Mouse (Mus musculus) retina, adult 2 months (tissue): ENCODE data around the gene Crtc3.

Experiments
- DNase-seq: peaks from one replicate; pipeline ENCODE4 v3.0.0-alpha.2; 2012; ENCODE audit warnings: low read depth, low spot score

Gene Crtc3

DNA sequence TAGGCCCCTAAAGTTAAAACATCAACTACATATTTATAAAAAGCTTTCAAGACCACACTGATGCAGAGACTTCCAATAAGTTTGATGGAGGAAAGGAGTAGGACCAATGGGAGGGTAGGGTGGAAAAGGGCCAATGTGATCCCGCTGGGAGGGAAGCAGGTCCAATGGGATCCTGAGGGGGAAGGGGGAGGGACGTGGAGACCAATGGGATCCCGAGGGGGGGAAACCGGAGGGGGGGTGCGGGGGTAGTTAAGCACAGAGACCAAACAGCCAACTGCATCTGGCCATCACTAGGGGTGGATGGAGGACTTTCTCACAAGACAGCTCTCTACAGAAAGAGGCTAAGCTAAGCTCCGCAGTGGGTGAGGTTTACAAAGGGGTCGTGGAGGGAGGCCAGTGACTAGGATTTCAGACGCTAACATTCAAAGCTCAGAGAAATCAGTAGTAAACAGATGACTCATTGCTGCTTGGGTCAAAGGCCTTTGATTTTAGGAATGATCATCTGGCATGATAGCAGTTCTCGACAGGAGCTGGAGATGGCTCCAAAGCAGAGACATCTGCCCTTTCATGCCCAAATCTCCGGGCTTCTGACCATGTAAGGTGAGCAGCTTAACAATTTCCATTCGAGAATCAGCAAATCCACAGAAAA is 83.6 kb downstream of the Crtc3 start:
- no peak for DNase-seq

DNA sequence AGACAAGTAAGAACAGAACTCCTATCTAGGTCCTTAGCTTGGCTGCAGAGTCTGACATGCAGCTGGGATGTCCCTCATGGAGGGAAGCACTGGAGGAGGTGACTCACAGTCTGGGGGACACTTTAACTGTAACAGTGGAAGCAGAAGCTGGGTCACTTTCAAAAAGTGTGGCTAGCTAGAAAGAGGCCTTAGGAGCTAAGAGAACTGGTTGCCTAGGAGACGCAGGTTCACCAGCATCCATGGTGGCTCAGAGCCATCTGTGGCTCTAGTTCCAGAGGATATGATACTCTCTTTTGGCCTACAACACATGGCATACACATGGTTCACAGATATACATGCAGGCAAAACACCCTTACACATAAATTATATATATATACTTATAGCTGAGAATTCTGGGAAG is 86.1 kb downstream of the Crtc3 start:
- no peak for DNase-seq

DNA sequence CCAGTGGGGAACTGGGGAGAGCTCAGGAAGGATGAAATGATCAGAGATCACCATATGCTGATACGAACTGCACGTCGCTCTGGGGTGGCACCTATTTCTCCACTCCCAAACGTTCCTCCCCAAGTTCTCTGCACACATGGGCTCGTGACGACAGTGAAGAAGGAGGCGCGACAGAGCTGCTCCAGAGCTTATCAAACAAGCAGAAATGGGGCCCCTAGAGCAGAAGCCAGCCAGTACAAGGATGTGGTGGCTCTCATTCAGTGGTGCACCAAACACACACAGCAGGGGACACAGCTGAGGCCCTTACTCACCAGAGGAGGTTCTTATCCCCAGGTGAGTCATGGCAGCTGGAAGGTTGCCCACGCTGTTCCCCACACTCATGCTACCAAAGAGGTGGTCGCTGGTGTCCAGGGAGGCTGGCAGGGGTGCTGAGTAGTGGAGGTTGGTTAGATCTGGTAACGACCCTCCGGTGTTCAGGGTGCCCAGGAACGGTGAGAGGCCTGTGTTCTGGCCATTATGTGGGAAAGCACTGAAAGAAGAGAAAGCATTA is 90.2 kb downstream of the Crtc3 start:
- no peak for DNase-seq

DNA sequence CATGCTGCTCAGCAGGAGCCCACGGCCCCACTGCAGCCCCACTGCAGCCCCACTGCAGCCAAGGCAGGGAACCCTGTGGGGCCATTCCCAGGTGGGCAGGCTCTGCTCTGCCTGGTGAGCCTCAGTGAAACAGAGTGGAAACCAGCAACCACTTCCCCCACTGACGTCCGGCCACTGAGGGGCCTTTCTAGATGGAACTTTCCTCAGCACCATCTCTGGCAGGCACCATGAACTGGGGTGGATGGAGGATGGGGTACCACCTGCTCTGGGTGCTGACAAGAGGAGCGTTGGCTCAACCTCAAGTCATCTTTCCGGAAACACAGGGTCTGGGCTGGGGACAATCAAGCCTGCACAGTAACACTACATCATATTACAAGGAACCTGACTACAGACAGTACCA is 90.8 kb downstream of the Crtc3 start:
- no peak for DNase-seq

DNA sequence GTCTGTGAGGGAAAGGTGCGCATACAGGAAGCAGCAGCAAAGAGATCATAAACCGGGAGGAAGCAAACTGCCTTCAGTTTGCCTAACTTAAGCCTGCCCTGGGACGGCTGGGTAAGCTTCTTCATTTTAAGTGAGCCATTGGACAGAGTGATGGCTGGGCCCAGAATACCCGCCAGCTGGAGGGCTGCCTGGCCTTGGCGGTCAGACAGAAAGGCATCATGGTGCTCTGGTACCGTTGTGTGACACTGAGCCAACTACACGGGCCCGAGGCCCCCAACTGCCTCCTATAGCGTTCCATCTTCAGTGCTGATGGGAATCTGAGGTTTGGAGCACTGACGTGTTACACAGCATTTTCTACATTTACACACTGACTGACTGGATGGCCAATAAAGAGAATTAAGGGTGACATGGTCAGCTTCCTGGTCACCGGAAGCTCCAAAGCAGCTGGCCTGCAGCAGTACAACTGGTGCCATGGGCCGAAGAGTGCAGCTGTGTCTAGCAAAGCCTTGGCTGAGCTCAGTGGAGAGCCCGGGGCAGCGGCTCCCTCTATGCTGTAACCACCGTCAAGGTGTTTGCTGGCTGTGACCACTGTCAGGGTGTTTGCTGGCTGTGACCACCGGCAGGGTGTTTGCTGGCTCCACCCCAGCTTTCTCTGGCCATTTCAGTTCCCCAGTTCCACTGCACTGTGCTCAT is 99.5 kb downstream of the Crtc3 start:
- no peak for DNase-seq

DNA sequence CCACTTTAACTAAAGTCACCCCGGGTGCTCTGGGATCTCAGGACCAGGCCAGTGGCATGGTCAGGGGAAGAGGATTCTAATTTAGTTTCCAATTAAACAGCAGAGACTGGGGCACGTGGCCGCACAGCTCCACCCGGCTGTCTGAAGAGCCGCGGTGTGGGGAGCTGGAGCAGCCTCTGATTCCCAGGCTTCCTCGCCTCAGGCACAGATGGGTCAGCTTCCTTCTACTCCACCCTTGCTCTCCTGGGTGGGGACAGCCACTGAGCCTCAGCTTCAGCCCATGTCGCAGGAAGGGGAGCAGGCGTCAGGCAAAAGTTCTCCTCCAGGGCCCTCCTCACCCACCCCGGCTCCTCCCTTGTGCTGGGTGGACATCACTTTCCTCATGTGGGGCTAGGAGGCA is 101.0 kb downstream of the Crtc3 start:
- DNase-seq, result no peak

DNA sequence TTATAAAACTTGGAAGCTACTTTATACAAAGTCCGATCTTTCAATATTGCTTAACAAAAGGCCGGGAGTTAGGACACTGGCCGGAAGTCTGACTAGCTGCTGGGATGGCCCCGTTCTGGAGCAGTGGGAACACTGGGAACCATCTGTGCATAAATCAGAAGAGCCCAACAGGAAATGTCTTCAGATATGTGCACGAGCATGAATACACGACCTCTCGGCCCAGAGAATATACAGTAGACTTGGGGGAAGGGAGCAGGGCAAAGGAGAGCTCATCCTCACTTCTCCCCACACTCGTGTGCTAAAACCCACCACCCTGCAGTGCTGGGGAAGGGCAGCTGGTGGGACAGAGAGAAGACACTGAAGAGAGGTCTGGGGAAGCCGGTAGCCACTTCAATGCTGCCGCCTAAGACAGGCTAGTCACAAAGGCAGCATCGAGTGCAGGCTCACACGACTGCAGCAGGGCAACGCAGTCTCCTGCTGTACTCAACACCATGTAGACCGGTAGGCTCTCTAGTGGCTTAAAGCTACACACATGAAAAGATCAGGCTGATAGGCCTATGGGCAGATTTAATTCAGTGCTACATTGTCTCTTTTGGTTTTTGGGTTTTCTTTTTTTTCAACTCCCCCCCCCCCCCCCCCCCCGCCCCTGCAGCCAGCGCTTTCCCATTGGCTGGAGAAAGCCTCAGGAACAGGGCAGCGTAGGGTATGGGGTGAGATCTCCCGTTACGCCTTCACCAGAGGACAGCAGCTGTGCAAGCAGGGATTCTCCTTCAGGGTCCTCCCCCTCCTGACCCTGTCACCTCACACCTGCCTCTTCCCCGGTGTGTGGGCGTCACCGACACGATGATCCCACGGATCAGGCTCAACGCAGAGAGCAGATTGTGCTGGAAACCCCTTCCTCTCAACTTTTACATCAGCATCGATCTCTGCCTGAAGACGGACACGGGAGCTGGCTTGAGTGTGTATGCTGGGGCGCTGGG is 101.7 kb downstream of the Crtc3 start:
- DNase-seq, result no peak

DNA sequence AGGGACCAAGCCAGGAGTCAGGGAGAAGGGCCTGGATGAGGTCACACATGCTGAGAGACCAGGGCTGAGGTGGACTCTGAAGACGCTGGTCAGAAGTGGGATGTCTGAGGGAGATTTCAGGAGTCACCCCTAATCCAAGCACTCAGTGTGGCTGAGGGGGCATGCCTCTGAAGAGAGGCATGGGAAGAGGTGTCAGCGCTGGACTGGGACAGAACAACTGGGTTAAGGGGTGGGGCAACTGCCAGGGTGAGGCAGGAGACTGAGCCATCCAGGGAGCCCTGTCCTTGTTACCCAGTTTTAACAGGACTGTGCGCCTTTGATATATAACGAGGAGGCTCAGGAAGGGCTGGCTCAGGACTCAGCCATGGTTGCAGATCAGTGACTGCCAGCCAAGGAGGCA is 102.5 kb downstream of the Crtc3 start:
- DNase-seq, result no peak

DNA sequence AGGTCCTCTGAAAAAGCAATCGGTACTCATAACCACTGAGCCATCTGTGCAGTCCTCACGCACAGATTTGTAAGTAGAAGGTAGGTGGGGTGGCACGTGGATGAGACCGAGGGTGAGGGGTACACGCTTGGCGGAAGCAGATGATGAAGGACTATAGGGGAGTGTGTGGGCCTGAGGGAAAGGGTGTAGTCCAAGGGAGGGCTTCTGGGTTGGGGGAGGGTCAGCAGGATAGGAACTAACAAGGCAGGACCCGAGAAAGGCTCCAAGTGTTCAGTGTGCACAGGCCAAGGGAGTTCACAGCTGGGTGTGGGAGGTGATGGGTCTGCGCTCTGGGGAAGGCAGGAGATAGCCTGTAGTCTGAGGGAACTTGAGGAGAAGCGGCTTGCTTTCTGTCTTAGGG is 103.3 kb downstream of the Crtc3 start:
- no peak for DNase-seq

DNA sequence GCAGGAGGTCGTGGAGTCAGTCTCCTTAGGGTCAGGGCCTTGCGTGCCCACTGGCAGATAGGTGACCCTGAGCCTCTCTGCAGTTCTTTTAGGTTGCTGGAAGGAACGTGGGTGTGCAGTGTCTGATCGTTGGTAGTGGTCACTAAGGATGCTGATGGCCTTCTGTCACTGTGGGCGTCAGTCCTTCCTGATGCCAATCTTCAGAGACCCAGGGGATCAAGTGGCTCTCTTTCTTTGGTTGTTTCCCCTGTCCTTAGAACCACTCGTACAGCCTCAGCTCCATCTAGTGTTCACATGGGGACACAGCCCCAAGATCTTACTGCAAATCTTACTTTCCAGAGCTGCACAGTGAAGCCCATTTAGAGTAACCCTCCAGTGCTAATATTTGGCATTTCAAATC is 104.7 kb downstream of the Crtc3 start:
- no peak for DNase-seq

DNA sequence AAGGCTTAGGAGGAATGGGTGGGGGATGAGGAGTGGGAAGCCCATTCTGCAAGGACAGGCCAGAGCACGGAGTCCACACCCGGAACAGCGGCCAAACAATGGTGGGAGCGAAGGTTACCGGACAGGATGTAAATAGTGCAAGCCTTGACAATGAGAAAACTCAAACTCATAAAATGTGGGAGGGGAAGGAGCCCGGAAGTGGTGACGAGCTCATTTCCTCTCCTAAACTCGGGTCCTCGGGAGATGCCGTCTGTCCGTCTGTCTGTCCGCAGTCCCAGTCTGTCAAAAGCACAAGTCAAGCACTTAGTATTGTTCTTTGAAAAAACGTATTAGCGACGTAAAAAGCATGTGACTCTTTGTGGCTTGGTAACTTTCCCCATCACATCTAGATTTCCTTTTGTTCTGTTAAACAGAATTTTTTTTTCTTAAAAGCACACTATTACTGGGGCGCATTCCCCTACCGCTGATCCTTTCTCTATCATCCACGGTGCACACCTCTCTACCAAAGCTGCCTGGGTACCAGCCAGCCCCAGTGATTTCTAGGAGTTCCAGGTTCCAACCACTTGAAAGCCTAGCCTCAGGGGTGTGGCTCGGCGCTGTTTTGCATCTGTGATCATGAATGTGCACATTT is 105.7 kb downstream of the Crtc3 start:
- no peak for DNase-seq

DNA sequence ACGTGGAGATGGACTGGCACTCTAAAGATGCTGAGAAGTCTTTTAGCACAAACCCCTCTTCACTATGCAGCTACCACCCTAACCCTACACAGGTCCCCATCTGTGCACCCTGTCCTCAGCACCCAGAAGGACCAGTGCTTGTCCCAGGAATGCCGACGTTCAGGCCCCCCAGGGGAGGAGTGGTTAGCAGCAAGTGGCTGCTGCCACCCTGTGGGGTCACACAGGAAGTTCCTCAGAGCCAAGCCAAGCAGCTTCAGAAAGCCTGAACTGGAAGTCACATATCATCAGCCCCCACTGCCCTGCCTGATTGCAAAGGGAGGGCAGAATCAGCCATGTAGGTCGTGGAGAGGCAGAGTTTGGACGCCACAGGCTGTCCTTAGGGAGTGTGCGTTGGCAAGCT is 108.3 kb downstream of the Crtc3 start:
- no peak for DNase-seq

DNA sequence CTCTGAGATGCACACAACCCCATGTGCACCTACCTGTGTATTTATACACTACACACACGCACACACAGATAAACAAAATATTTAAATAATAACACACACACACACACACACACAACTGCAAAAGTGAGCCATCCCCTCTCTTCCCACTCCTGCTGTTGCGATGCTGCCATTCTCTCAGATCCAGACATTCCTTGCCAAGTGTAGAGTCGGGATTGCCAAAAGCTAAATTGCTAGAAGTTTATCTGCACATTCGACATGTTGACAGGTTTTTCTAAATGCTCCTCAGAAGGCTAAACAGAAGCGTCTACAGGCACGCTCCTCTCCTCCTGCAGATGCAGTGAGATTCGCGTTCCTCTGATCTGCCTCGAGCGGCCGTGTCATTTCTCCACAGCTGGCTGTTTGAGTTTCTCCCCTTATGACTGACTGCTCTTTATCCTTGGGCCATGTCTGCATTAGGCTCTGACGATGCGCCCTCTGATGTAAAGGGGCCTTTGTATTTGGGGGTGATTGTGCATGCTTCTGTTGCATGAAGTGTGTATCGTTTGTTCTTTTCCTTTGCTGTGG is 111.2 kb downstream of the Crtc3 start:
- no peak for DNase-seq

DNA sequence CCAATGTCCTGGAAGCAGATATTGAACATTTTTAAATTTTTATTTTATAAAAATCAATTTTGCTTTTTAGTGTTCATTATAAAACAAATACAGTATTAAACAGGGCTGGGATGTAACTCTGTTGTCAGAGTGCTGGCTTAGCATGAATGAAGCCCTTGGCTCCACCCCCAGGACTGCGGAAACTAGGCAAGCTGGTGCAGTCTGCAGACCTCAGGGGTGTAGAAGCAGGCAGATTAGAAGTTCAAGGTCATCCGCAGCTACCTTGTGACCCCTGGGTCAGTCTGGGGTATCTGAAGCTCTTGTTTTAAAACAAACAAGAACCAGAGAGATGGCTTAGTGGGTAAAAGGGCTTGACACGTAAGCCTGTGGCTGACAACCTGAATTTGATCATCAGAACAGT is 112.1 kb downstream of the Crtc3 start:
- no peak for DNase-seq

DNA sequence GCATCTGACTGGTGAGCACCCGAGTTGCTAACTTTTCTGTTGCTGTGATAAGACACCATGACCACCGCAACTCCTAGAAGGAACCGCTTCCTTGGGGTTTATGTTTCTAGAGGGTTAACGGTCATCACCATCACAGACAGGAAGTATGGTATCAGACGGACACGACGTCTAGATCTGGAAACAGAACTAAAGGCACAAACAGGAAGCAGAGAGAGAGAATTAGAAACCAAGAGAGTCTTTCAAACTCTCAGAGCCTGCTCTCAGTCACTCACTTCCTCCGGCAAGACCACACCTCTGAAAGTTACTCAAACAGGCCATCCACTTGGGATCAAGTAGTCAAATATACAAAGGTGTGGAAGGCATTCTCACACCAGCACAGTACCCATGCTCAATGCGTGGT is 112.9 kb downstream of the Crtc3 start:
- DNase-seq, result no peak

DNA sequence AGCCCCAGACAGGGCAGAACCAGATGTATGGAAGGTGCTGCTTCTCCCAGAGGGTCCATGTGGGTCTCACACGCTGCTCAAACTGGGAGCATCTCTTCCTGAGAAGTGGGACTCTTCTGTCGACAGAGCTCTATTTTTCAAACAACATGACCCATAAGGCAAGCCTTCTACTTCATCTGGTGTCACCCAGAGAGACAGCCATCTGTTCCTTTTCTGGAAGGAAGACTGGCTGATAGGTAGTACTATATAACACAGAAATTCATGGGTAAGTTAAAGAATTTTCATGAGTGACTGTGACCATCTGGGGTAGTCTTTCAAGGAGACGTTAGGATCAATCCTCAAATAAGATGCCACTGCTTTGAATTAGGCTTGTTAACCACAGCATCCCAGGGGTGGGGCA is 115.6 kb downstream of the Crtc3 start:
- no peak for DNase-seq

DNA sequence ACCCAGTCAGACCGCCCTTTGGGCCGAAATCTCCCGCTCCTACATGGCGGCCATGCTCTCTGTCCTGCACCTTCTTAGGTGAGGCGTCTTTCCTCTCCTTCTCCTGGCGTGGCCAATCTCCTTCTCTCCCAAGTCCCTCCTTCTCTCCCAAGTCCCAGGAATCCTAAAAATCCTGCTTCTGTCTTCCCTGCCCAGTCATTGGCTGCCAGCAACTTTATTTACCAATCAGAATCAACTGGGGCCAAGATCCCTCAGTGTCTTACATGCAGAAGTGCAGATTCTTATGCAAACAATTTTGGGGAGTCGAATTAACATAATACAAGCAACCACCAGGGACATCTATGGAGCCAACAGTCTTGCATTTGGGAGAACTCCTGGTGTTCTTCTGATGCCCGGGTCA is 120.7 kb downstream of the Crtc3 start:
- no peak for DNase-seq

DNA sequence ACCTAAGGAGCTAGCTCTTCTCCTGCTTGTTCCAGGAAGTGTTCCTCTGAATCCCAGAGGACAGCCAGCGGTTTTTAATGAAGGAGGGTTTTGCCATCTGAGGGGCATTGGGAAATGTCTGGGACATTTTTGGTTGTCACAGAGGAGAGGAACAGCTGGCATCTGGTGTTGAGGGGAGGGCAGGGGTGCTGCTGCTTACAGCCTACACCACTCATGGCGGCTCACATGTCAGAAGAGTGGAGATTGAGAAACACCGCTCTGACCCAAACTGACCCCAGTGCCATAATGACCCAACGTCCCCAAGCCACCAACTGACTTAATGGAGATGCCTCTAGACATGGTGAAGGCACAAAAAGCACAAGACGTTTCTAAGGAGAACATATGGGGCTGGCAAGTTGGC is 126.7 kb downstream of the Crtc3 start:
- no peak for DNase-seq

DNA sequence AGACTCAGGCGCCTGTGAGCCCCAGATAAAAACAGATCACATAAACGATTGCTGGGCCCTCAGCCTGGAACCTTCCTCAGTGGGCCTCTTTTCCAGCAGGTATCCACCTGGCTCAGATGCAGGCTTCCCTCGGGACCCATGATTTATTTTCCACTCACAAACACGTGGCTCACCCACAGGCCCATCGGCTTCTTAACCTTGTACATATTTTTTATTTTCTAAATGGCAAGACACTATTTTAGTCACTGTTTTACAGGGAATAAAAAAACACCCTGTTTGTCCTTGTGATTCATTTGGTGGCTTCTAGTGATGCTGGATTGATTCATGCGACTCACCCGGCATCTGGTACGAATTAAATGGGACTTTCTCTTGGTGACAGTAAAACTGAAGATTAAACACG is 127.4 kb downstream of the Crtc3 start:
- no peak for DNase-seq

DNA sequence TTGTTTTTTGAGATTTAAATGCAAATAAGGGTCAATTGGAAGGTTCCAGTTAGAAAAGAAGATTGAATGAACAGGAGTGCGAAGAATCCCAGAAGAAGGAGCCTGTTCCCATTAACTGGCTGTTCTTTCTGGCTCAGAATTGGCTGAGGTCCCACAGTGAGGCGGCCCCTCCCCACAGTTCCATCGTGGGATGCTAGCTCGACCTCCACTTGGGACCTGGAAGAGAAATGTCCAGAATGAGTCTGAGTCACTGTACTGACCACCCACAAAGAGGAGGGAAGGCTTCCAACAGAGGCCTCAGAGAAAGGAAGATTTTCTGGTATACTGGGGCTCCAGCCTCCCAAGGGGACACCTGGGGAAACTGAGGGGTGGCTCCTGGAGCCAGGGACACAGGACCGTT is 130.1 kb downstream of the Crtc3 start:
- DNase-seq, result no peak

DNA sequence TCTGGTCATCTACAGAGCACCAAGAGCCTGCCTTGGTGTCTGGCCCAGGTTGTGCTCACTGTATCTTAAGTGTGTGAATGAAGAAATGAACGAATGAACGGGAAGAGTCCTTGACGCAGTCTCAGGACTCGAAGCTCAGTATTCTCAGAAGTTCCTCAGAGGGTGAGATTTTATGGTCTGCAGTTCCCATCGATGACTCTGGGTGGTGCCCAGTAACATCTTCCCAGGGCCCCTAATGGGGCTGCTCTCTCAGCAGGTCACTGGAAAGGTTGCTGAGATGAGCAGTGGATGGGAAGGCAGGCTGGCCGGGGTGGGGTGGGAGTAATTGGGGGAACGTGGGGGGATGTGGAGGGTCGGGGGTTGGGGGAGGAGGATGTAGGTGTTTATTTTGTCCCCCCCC is 130.6 kb downstream of the Crtc3 start:
- DNase-seq, result no peak

DNA sequence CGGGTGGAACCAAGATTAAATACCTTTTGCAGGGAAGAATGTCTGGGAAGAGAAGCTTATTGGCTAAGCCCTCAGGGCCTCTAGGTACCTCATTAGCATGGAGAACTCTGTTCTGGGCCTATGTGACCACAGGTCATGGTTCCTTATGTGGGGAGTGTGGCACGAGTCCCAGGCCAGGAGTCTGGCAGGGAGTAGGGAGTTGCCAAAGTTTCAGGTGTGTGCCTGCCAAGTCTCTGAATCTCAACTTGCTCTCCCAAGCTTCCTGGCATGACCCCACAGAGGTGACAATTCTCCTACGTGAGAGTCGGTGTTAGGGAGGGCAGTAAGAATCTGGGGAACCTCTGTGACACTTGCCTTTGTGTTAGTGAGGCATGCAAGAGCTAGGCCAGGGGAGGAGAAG is 131.5 kb downstream of the Crtc3 start:
- no peak for DNase-seq
